Mouse (Mus musculus): ENCODE measurements around the gene Atg2a.
"Not testable (repeated sequence)": the region's sequence is repeated elsewhere in the genome, so short reads cannot be mapped to it uniquely, and the experiment has no call there.

Gene Atg2a

DNA sequence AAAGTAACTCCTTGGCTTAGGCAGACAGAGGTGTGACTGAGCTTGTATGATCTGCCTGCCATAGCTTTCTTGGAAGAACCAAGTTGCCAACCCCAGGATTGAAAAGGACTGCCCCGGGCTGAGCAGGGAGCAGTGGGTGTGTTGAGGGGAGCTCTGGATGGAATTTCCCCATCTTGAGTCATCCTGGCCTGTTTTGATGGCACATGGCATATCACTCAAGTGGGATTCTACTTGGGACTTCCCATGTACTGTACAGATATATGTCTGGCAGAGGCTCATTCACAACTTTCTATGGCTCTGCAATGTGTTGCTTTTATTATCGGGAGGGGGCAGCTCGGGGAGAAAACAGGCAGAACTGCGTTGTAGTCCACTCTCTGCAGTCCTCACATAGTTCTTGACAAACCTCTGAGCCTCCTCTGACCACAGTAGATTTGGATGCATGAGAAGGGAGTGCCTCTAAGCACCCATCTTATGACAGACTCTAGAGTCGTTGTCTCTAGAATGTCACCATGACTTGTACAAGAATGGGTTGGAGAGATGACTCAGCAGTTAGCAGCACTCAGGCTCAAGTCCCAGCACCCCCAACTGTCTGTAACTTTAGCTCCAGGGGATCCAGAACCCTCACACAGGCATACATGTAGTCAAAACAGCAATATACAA, 55.2 kb downstream of the Atg2a start:
- no peak for DNase-seq (ENCODE audit: low read depth, low spot score)

DNA sequence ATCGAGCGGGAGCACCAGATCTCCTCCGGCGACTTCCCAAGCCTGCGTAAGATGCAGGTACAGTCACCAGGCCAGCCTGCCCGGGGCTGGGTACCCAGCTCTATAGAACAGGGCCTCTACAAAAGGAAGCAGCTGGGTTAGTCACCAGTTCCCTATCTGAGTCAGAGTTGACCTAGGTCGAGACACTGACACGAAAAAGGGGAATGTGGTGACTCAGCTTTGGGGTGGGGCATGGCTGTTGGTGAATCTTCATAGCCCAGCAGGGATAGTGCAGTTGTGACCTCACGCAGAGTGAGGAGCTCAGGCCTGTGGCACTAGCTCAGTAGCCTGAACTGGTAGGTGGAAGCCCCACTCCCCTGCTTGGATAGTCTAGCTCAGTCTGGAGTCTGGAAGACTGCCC, 56.2 kb downstream of the Atg2a start:
- DNase-seq (ENCODE audit: low read depth, low spot score), result no peak

DNA sequence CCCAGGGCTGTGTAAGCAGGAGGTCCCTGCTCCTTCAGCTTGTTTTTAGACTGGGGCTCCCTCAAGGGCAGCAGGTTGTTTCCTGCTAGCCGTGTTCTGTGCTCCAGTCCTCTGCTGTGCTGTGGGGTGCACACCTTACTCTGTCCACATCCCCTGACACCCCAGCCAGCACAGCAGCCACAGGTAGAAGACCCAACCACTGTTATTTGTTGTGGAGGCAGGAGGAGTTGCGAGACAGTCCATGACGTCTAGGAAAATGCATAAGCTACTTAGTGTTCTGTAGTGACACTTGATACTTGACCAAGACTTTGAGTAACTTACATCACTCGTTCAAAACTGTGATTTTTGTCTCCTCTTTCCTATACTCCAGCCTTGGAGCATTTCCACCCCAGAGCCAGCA, 57.5 kb downstream of the Atg2a start:
- DNase-seq (ENCODE audit: low read depth, low spot score), result no peak

DNA sequence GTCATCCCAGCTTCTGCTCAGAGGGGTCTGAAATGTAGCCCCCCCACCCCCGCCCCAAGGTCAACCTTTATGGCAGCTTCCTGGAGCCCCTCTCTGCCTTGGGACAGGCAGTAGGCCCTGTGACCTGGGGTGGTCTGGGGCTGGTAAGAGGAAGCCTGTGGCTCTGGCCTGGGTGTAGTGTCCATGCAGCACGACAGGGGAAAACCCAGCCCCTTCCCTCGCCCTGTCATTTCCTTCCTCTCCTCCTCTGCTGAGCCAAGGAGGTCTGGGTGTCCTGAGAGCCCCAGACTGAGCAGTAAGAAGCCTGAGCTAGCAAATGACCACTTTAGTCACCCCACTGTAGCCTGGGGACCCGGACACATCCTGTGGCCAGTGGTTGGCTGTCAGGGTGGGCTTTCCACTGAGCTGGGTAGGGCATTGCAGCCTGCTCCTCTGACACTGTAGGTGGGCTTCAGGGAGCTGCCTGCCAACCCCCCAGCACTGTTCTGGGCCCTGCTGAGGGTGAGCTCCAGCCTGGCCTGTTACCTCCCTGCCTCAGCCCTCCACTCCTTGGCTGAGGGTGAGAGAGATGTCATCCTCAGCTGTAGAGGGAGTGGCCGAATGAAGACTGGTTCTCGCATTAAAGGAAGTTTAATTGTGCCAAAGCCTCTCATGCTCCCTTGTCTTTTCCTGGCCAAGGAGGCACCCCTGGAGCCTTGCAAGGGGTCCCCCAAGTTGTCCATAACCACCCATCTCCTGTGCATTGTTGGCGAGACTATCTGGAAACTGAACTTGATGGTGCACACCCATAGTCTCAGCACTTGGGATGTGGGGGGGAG, 58.2 kb downstream of the Atg2a start:
- no peak for DNase-seq (ENCODE audit: low read depth, low spot score)

DNA sequence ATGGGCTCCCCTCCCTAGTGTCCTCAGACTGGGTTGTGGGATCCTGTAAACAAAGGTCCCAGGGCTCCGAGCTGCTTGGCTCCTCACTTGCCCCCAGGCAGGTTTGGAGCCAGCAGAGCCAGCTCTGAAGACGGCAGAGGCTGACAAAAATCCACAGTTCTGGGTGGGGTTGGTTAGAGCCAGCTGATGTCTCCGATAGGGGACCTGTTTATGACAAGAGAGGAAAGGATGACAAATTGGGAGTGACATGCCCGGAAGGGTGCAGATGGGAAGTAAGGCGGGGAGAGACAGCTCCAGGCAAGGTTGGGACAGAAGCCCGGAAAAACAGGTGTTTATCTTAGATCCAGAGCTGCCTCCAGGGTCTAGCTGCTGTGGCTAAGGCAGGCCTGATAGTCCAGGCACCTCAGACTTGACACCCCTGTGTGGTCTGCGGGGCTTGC, 59.0 kb downstream of the Atg2a start:
- no peak for DNase-seq (ENCODE audit: low read depth, low spot score)

DNA sequence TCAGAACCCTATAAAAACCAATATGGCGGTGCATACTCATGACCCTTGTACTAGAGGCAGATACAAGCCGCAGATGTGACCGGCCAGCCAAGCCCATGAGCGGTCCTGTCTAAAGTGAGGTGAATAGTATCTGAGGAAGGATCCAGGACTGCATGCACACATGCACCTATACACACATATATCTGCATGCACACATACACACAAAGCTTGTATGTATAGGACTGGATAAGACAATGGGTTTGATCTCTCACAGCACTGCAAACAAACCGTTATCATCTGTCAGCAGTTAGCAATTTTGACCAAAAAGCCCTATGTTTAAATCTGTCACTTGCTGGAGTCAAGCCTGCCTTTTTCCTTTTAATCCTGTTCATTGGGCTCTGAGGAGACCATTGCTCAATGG, 60.6 kb downstream of the Atg2a start:
- no peak for DNase-seq (ENCODE audit: low read depth, low spot score)

DNA sequence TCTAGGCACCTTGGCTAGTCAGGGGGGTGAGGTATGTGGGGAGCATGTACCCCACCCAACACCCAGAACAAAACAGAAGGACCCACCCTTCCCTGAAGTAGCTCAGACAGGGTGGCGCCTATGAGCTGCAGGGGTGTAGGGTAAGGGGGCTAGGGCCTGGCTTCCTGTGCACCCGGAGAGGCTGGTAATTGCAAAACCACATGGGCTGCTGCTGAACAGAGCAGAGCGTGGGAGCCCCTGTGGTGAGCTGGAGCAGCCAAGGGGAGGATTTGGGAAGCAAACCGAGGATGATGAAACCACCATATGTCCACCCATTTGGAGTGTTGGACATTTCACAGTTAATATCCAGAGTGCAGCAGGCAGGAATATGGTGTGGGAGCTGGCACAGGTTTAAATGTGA, 61.1 kb downstream of the Atg2a start:
- DNase-seq (ENCODE audit: low read depth, low spot score), result no peak

DNA sequence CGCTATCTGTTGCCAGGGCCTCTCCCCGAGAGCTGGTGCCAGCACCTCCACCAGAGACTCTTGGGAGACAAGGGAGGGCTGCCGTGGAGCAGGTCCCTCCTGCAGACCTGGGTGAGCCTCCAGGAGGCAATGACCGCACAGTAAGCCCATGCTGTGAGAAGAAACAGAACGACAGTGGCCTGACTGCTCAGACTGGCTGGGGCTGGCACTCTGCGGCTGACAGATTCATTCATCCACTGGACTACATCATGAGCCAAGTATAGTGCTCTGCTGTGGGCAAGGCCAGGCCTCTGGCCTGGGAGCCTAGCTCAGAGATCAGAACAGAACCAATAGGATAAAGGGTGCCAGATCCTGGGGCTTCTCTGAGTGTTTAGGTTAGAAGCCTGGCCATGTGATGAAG, 62.4 kb downstream of the Atg2a start:
- DNase-seq (ENCODE audit: low read depth, low spot score), result no peak

DNA sequence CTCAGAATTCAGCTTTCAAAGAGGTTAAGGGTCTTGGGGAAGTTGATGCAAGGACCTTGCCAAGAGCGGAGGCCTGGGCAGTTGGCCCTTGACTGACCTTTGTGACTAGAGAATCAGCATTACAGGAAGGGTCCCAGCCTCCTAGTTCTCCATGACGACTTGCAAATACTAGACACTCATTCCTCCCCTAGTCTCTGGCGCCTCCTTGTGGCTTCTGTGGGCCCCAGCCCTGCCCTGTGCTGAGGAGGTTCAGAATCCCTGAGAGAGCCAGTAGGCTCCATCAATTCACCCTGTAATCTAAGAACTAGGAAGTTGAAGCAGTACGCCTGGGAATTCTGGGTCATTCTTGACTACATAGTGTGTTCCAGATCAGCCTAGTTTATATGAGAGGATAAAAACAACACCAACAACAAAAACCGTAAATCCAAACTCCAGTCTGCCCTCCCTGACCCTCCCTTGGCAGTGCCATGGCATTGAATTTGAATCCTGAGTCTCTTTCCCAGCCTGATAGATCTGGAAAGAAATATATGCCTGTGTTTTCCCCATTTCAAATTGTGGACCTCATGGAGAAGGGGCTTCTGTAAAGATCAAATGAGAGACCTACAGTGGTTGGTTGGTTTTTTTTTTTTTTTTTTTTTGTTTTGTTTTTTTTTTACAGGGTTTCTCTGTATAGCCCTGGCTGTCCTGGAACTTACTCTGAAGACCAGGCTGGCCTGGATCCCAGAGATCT, 63.5 kb downstream of the Atg2a start:
- peak; percentile 88 for DNase-seq (ENCODE audit: low read depth, low spot score)

DNA sequence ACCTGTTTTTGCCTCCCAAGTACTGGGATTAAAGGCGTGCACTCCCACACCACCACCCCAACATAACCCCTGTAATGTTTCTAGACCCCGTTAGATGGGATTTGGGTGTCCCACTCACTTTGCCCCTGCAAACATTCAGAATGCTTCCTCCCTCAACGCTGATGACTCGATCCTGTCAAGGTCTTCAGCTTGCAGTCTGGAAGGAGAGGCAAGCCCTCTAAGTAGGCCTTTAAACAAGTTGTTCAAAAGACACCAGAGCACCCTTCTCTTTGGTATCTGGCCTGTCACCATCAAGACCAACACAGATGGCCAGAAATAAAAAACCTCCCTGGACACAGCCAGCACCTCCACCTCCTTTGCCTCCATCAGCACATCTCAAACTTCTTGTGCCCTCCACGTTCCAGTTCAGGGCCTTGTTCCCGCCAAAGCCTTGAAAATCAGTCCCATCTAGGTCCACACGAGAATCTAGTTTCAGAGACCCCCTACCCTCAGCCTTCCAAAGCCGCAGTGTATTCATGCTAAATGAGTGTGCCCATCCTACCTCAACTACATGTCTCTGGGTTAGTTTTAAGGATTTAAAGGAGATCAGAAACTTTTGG, 64.1 kb downstream of the Atg2a start:
- no peak for DNase-seq (ENCODE audit: low read depth, low spot score)

DNA sequence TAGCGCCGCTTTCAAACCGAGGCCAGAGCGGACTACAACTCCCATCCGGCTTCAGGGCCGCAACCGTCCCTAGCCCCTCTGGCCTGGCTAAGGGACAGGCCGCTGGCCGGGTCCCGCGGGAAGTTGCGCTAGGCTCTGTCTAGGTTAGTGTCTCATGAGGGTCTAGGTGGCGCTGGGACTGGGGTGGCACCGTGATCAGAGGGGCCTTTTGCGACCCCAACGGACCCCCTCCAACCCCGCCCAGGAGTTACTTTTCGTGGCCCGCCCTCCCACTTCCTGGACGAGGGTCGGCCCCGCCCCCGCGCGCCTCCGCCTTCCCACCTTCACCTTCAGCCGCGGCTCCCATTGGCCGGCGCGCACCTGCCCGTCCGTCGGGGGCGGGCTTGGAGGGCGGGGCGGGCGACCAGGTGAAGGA, 64.7 kb downstream of the Atg2a start, which contains the start of gene Cdc42bpg:
Cdc42bpg (plus strand) TSS at position 320 of the 415 bp plus-strand sequence.
- DNase-seq (ENCODE audit: low read depth, low spot score), result peak; percentile 63

DNA sequence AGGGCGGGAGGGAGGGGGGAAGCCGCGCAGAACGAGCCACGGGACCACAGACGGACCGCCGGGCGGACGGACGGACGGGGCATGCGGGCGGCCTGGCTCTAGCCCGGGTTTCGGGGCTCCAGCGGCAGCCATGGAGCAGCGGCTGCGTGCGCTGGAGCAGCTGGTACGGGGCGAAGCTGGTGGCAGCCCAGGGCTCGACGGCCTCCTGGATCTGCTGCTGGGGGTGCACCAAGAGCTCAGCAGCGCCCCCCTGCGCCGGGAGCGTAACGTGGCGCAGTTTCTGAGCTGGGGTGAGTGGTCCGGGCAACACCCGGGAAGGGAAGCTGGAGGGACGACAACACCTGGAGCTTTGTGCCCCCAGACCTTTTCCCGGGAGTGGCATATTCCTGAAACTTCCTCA, 65.1 kb downstream of the Atg2a start:
- peak; percentile 72 for DNase-seq (ENCODE audit: low read depth, low spot score)

DNA sequence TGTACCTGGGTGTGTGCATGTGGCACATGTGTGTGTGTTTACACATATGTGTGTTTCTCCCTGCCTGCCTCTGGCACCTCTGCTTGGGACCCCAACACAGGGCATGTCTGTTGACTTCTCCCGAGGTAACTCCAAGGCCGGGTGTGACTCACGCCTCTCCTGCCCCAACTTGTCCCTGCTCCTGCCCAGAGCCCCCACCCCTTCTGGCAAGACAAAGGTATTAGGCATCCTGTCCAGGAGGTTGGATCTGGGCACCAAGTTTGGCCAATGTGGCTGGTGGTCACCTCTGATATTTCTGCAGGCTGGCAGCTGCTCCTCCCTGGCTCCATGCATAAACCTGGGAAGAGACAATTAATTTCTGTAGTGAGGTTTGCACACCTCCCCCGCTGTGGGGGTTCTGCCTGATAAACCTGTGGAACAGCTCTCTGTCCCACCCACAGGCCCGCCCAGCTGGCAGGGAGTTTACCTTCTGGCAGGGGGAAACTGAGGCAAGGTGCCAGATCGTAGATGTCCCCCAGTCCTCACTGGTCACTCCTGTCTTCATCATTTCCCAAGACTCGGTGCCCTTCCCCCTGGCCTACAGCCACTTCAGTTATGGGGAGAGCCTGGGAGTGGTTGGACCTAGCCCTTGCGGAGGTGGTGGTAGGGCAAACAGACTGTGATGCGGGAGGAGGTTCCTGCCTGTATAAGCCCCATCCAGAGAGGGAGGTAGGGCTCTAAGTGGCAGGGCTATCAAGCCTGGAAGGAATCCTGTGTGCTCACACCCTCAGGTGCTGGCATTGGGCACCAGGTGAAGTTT, 66.5 kb downstream of the Atg2a start:
- no peak for DNase-seq (ENCODE audit: low read depth, low spot score)

DNA sequence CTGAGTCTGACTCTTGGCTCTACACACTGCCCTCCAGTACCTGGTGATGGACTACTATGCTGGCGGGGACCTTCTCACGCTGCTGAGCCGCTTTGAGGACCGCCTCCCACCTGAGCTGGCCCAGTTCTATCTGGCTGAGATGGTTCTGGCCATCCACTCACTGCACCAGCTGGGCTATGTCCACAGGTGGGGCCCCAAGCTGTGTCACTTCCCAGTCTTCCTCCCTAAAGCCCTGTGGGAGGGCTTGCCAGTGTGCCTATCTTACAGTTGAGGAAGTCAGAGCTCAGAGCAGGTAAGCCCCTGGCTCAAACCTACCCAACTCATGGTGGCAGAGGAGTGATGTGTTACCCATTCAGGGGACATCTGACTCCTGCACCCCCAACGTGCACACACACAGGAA, 68.7 kb downstream of the Atg2a start:
- no peak for DNase-seq (ENCODE audit: low read depth, low spot score)

DNA sequence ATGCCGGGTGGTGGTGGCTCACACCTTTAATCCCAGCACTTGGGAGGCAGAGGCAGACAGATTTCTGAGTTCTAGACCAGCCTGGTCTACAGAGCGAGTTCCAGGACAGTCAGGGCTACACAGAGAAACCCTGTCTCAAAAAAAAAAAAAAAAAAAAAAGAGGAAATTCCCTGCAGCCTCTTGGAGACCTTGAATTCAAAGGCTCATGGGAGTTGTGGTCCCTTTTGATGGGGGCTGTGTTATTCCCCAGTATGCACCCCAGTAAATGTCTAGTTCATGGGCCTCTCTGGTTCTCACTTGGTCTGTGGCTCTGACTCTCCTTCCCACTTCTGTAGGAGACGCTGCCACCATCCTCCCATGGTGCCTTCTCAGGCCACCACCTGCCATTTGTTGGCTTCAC, 70.3 kb downstream of the Atg2a start:
- not testable (repeated sequence) for DNase-seq (ENCODE audit: low read depth, low spot score)

Measured in forelimb bud, embryonic 11.5 days (tissue).